Mouse (Mus musculus): Measurements from ENCODE around the gene Kcna5. TPM values are rescaled to one million over a fixed set of nuclear protein-coding genes. Genes with fewer than 3 reads are reported as not detected.

Kcna5 gene
- polyA plus RNA-seq (2015; fragmentation: Nextera tagmentation; extraction: Ambion mirVana) = 3.2 and 4.5 TPM in 2 replicates

GRCm38 (mm10) chr6:126535208-126535910 lies at the start of gene Kcna5:
Gene Kcna5 (minus strand): TSS chr6:126535412.
- WGBS = under 1% methylated on average over 15 of the region's 15 CpGs

GRCm38 (mm10) chr6:126583075-126583474 lies 47.9 kb upstream of the Kcna5 start:
- no peak overlapping the region for H3K9ac ChIP-seq
- no peak overlapping the region for H3K4me2 ChIP-seq
- H3K4me1 ChIP-seq = no peaks in the 10 kb centered on the region
- H3K9me3 ChIP-seq (replicated peaks) = no peaks in the 10 kb centered on the region
- 0 out of 2 replicates have a peak, but pooled peaks cover 4% of the 10 kb centered on the region for H3K27me3 ChIP-seq
- WGBS = 61% methylated on average over 7 of the region's 7 CpGs
- no peak overlapping the region for H3K4me3 ChIP-seq (replicated peaks)
- no peak for ATAC-seq (replicated peaks; ENCODE audit: low FRiP score)
- H3K36me3 ChIP-seq = no peaks in the 10 kb centered on the region
- H3K27ac ChIP-seq = no peak overlapping the region

More at GRCm38 (mm10) chr6:126535208-126535910, at the start of gene Kcna5:
- Histone ChIP-seq H3K36me3 (no peaks in the 10 kb centered on the region), H3K27ac (peak within 1 kb of the TSS; percentile 72), H3K4me3 (replicated peaks) (peak within 1 kb of the TSS; percentile 36), H3K9me3 (replicated peaks) (no peaks in the 10 kb centered on the region), H3K4me1 (peaks cover 26% of the 10 kb centered on the region), H3K9ac (peak within 1 kb of the TSS; percentile 39; the same call in 1 of the 2 replicates), H3K4me2 (peak within 1 kb of the TSS; percentile 72), H3K27me3 (peaks cover 28% of the 10 kb centered on the region)
- peak; percentile 89 for ATAC-seq (replicated peaks; ENCODE audit: low FRiP score)

GRCm38 (mm10) chr6:126581632-126582031 lies 46.4 kb upstream of the Kcna5 start:
- Histone ChIP-seq H3K36me3 (no peaks in the 10 kb centered on the region), H3K4me2 (no peak overlapping the region), H3K27me3 (0 out of 2 replicates have a peak, but pooled peaks cover 4% of the 10 kb centered on the region), H3K4me1 (no peaks in the 10 kb centered on the region), H3K27ac (no peak overlapping the region), H3K9me3 (replicated peaks) (no peaks in the 10 kb centered on the region), H3K4me3 (replicated peaks) (no peak overlapping the region), H3K9ac (no peak overlapping the region)
- 79% methylated on average over 8 of the region's 8 CpGs for WGBS
- no peak for ATAC-seq (replicated peaks; ENCODE audit: low FRiP score)

- Histone ChIP-seq H3K9me3 (replicated peaks) (no peaks in the 10 kb centered on the region), H3K4me1 (peaks cover under 1% of the 10 kb centered on the region; the same call in 1 of the 2 replicates), H3K27ac (no peak overlapping the region), H3K9ac (no peak overlapping the region), H3K4me2 (no peak overlapping the region), H3K4me3 (replicated peaks) (no peak overlapping the region), H3K27me3 (0 out of 2 replicates have a peak, but pooled peaks cover 4% of the 10 kb centered on the region), H3K36me3 (no peaks in the 10 kb centered on the region)
- WGBS = 87% methylated on average over 3 of the region's 3 CpGs
- no peak for ATAC-seq (replicated peaks; ENCODE audit: low FRiP score)
Observed at GRCm38 (mm10) chr6:126580571-126580970, 45.4 kb upstream of the Kcna5 start.

GRCm38 (mm10) chr6:126577415-126577814 lies 42.2 kb upstream of the Kcna5 start:
- H3K27me3 ChIP-seq = 0 out of 2 replicates have a peak, but pooled peaks cover under 1% of the 10 kb centered on the region
- no peak overlapping the region for H3K9ac ChIP-seq
- ATAC-seq (replicated peaks; ENCODE audit: low FRiP score) = no peak
- H3K36me3 ChIP-seq = no peaks in the 10 kb centered on the region
- H3K4me1 ChIP-seq = peaks cover 10% of the 10 kb centered on the region; the same call in 1 of the 2 replicates
- no peak overlapping the region for H3K27ac ChIP-seq
- 77% methylated on average over 3 of the region's 3 CpGs for WGBS
- H3K4me2 ChIP-seq = no peak overlapping the region
- no peak overlapping the region for H3K4me3 ChIP-seq (replicated peaks)
- H3K9me3 ChIP-seq (replicated peaks) = no peaks in the 10 kb centered on the region

- H3K27ac ChIP-seq = no peak overlapping the region
- no peak overlapping the region for H3K9ac ChIP-seq
- no peaks in the 10 kb centered on the region for H3K27me3 ChIP-seq
- no peaks in the 10 kb centered on the region for H3K9me3 ChIP-seq (replicated peaks)
- peaks cover 10% of the 10 kb centered on the region; the same call in 1 of the 2 replicates for H3K4me1 ChIP-seq
- no peaks in the 10 kb centered on the region for H3K36me3 ChIP-seq
- 53% methylated on average over 1 of the region's 1 CpGs for WGBS
- no peak overlapping the region for H3K4me2 ChIP-seq
- ATAC-seq (replicated peaks; ENCODE audit: low FRiP score) = no peak
- H3K4me3 ChIP-seq (replicated peaks) = no peak overlapping the region
Observed at GRCm38 (mm10) chr6:126576566-126576965, 41.4 kb upstream of the Kcna5 start.

GRCm38 (mm10) chr6:126574778-126575177 lies 39.6 kb upstream of the Kcna5 start:
- ATAC-seq (replicated peaks; ENCODE audit: low FRiP score) = peak; percentile 62; the same call in 1 of the 2 replicates

GRCm38 (mm10) chr6:126573021-126573420 lies 37.8 kb upstream of the Kcna5 start:
- WGBS = 83% methylated on average over 5 of the region's 5 CpGs
- H3K36me3 ChIP-seq = no peaks in the 10 kb centered on the region
- no peak overlapping the region for H3K27ac ChIP-seq
- no peak overlapping the region for H3K9ac ChIP-seq
- no peaks in the 10 kb centered on the region for H3K27me3 ChIP-seq
- no peak overlapping the region for H3K4me2 ChIP-seq
- H3K4me3 ChIP-seq (replicated peaks) = no peak overlapping the region
- peaks cover 10% of the 10 kb centered on the region; the same call in 1 of the 2 replicates for H3K4me1 ChIP-seq
- no peak for ATAC-seq (replicated peaks; ENCODE audit: low FRiP score)
- H3K9me3 ChIP-seq (replicated peaks) = no peaks in the 10 kb centered on the region

More at GRCm38 (mm10) chr6:126574778-126575177, 39.6 kb upstream of the Kcna5 start:
- no peak overlapping the region for H3K9ac ChIP-seq
- no peaks in the 10 kb centered on the region for H3K27me3 ChIP-seq
- H3K27ac ChIP-seq = no peak overlapping the region
- peaks cover 10% of the 10 kb centered on the region; the same call in 1 of the 2 replicates for H3K4me1 ChIP-seq
- H3K9me3 ChIP-seq (replicated peaks) = no peaks in the 10 kb centered on the region
- H3K36me3 ChIP-seq = no peaks in the 10 kb centered on the region
- WGBS = 49% methylated on average over 7 of the region's 7 CpGs
- H3K4me2 ChIP-seq = no peak overlapping the region
- H3K4me3 ChIP-seq (replicated peaks) = no peak overlapping the region

- no peak overlapping the region for H3K4me2 ChIP-seq
- no peak overlapping the region for H3K4me3 ChIP-seq (replicated peaks)
- H3K4me1 ChIP-seq = 0 out of 2 replicates have a peak, but pooled peaks cover 4% of the 10 kb centered on the region
- ATAC-seq (replicated peaks; ENCODE audit: low FRiP score) = no peak
- WGBS = 59% methylated on average over 7 of the region's 7 CpGs
- H3K9me3 ChIP-seq (replicated peaks) = no peaks in the 10 kb centered on the region
- no peak overlapping the region for H3K9ac ChIP-seq
- H3K27ac ChIP-seq = no peak overlapping the region
- no peaks in the 10 kb centered on the region for H3K27me3 ChIP-seq
- no peaks in the 10 kb centered on the region for H3K36me3 ChIP-seq
Observed at GRCm38 (mm10) chr6:126569809-126570208, 34.6 kb upstream of the Kcna5 start.

GRCm38 (mm10) chr6:126568046-126568830 lies 33.0 kb upstream of the Kcna5 start:
- ATAC-seq (replicated peaks; ENCODE audit: low FRiP score) = no peak
- H3K9ac ChIP-seq = no peak overlapping the region
- H3K4me3 ChIP-seq (replicated peaks) = no peak overlapping the region
- 81% methylated on average over 14 of the region's 14 CpGs for WGBS
- no peaks in the 10 kb centered on the region for H3K4me1 ChIP-seq
- H3K27me3 ChIP-seq = no peaks in the 10 kb centered on the region
- H3K27ac ChIP-seq = no peak overlapping the region
- H3K9me3 ChIP-seq (replicated peaks) = no peaks in the 10 kb centered on the region
- H3K4me2 ChIP-seq = no peak overlapping the region
- H3K36me3 ChIP-seq = no peaks in the 10 kb centered on the region

- Histone ChIP-seq H3K9me3 (replicated peaks) (no peaks in the 10 kb centered on the region), H3K27ac (no peak overlapping the region), H3K9ac (no peak overlapping the region), H3K4me1 (no peaks in the 10 kb centered on the region), H3K4me3 (replicated peaks) (no peak overlapping the region), H3K4me2 (no peak overlapping the region), H3K27me3 (no peaks in the 10 kb centered on the region), H3K36me3 (no peaks in the 10 kb centered on the region)
- no peak for ATAC-seq (replicated peaks; ENCODE audit: low FRiP score)
- WGBS = 88% methylated on average over 9 of the region's 9 CpGs
Observed at GRCm38 (mm10) chr6:126567326-126567725, 32.1 kb upstream of the Kcna5 start.

- no peaks in the 10 kb centered on the region for H3K27me3 ChIP-seq
- no peak overlapping the region for H3K4me2 ChIP-seq
- 60% methylated on average over 6 of the region's 6 CpGs for WGBS
- H3K9ac ChIP-seq = no peak overlapping the region
- no peaks in the 10 kb centered on the region for H3K9me3 ChIP-seq (replicated peaks)
- H3K36me3 ChIP-seq = no peaks in the 10 kb centered on the region
- no peak overlapping the region for H3K27ac ChIP-seq
- no peak for ATAC-seq (replicated peaks; ENCODE audit: low FRiP score)
- no peak overlapping the region for H3K4me3 ChIP-seq (replicated peaks)
- H3K4me1 ChIP-seq = peaks cover 6% of the 10 kb centered on the region; the same call in 1 of the 2 replicates
Observed at GRCm38 (mm10) chr6:126564376-126564775, 29.2 kb upstream of the Kcna5 start.

All from kidney, embryonic 15.5 days (tissue).